Mouse (Mus musculus) macrophage (primary cell): Measurements from ENCODE around the gene Oma1. TPM values are rescaled to one million over a fixed set of nuclear protein-coding genes. Genes with fewer than 3 reads are reported as not detected.

Source experiments
- H3K27ac ChIP-seq: fragments of 350-480 bp; formaldehyde crosslinking; 2 replicates; pipeline ENCODE4 v1.9.0; 2021
- H3K36me3 ChIP-seq: fragments of 350-480 bp; formaldehyde crosslinking; 2 replicates; pipeline ENCODE4 v1.9.0; 2021; ENCODE audit errors: inconsistent target
- H3K4me3 ChIP-seq: fragments of 350-480 bp; formaldehyde crosslinking; 2 replicates; pipeline ENCODE4 v1.9.0; 2021; ENCODE audit errors: inconsistent target
- H3K79me2 ChIP-seq: fragments of 350-480 bp; formaldehyde crosslinking; 2 replicates; pipeline ENCODE4 v1.9.0; 2021; ENCODE audit errors: inconsistent target
- WGBS: methylation state at CpG from one replicate; pipeline ENCODE4 v1.1.7; 2026; ENCODE audit warnings: inconsistent platforms; ENCODE audit not compliant: missing documents; 5-methylcytosine and 5-hydroxymethylcytosine counted together
- polyA plus RNA-seq: library from polyadenylated mRNA; stranded (reverse); fragments of 250-400 nt; gene quantifications from 3 replicates; pipeline ENCODE4 v1.2.4, GENCODE M21; 2018; ENCODE audit warnings: inconsistent platforms

Gene Oma1
- polyA plus RNA-seq, 1 experiment from 2014 or later: 19.0 TPM

- WGBS: 84% methylated on average over 2 of the region's 3 CpGs
- H3K79me2 ChIP-seq: no peaks in the 10 kb centered on the region
- H3K27ac ChIP-seq: no peak overlapping the region
- no peaks in the 10 kb centered on the region for H3K36me3 ChIP-seq
- H3K4me3 ChIP-seq: no peak overlapping the region
Observed at GRCm38 (mm10) chr4:103389583-103389982, 76.0 kb downstream of the Oma1 start.

DNA sequence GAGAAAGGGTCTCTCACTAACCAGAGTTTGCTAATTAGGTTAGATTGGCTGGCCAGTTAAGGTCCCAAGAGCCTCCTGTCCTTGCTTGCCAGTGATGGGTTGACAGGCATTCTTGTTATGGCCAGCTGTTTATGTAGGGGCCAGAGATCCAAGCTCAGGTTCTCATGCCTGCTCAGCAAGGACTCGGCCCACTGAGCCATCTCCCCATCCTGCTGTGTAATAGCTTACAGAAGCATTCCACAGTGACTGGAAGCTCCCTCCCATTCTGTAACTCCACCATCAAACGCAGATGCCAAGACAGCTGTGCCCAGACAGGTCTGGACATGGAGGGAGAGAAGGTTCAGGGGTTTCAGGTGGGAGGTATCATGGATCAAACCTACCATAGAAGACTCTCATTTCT is 76.9 kb downstream of the Oma1 start:
- no peaks in the 10 kb centered on the region for H3K79me2 ChIP-seq
- WGBS: 96% methylated on average over 2 of the region's 2 CpGs
- no peaks in the 10 kb centered on the region for H3K36me3 ChIP-seq
- no peak overlapping the region for H3K4me3 ChIP-seq
- H3K27ac ChIP-seq: no peak overlapping the region

DNA sequence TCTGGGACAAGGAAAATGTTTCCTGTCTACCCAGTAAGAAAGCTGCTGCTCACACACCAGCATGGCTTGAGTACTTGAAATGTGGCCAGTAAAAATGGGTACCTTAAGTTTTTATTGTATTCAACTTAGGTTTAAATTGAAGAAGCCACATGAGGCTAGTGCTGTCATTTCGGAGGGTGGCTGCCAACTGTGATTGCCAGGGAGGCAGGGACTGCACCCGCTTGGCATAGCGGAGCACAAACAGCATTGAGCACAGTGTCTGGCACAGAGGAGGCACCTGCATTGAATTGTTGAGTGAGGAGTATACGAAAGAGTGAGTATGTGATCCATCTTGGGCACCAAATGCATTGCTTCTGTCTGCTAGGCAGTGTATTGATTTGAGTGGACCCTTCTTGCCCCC is 81.5 kb downstream of the Oma1 start:
- 93% methylated on average over 4 of the region's 4 CpGs for WGBS
- Histone ChIP-seq H3K27ac (no peak overlapping the region), H3K36me3 (no peaks in the 10 kb centered on the region), H3K79me2 (no peaks in the 10 kb centered on the region), H3K4me3 (no peak overlapping the region)

DNA sequence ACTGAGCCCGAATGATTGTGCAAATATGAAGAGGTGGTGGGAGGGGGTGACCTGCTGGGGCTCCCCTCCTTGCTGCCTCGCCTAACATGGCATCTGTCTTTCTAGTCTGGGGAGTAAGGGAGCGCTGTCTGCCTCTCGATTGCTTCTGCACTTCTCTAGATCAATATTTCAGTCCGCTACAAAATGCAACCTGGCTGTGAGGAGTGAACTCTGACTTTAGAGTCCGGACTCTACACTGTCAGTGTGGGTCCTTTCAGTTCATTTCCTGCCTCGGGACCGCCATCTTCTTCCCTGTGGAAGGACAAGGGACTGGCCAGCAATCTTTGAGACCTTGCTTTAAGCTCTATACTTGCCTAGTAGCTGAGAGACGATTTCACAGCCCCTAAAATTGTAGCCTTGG is 82.3 kb downstream of the Oma1 start:
- 93% methylated on average over 9 of the region's 9 CpGs for WGBS
- H3K27ac ChIP-seq: no peak overlapping the region
- H3K4me3 ChIP-seq: no peak overlapping the region
- H3K79me2 ChIP-seq: no peaks in the 10 kb centered on the region
- H3K36me3 ChIP-seq: no peaks in the 10 kb centered on the region

GRCm38 (mm10) chr4:103396876-103397275 is 83.3 kb downstream of the Oma1 start:
- WGBS: 98% methylated on average over 4 of the region's 4 CpGs
- Histone ChIP-seq H3K27ac (no peak overlapping the region), H3K79me2 (no peaks in the 10 kb centered on the region), H3K4me3 (no peak overlapping the region), H3K36me3 (no peaks in the 10 kb centered on the region)

GRCm38 (mm10) chr4:103402581-103402980 is 89.0 kb downstream of the Oma1 start:
- Histone ChIP-seq H3K36me3 (no peaks in the 10 kb centered on the region), H3K27ac (no peak overlapping the region), H3K79me2 (no peaks in the 10 kb centered on the region), H3K4me3 (no peak overlapping the region)
- WGBS: 88% methylated on average over 4 of the region's 4 CpGs

DNA sequence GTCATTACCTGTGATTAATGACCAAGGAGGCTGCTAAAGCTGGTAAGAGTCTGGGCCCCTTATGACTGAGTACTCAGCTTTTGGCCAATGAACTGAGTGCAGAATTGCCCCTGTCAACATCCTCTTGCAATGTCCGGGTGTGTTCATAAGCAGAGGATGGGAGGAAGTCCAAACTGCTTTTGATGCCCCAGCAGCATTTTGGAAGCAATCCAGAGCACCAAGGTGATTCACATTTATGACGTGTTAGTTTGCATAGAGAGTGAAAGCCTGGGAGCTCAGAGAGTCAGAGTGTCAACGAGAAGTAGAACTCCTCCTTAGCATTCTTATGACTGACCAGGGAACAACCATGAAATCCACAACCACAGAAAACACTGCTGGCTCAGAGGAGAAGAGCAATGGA is 91.7 kb downstream of the Oma1 start:
- Histone ChIP-seq H3K36me3 (no peaks in the 10 kb centered on the region), H3K79me2 (no peaks in the 10 kb centered on the region), H3K4me3 (no peak overlapping the region), H3K27ac (no peak overlapping the region)
- 67% methylated on average over 3 of the region's 3 CpGs for WGBS

GRCm38 (mm10) chr4:103410217-103410799 is 96.7 kb downstream of the Oma1 start:
- Histone ChIP-seq H3K4me3 (no peak overlapping the region), H3K79me2 (no peaks in the 10 kb centered on the region), H3K27ac (no peak overlapping the region), H3K36me3 (no peaks in the 10 kb centered on the region)
- 46% methylated on average over 4 of the region's 4 CpGs for WGBS

Other genes with a start within 250 kb of the Oma1 start
- 21.6 to 42.7 TPM (median 27.8 TPM) in 3 replicates for gene Mier1, start 199.4 kb upstream of the Oma1 start, polyA plus RNA-seq
- gene Wdr78, start 199.3 kb upstream of the Oma1 start, polyA plus RNA-seq: 0.31 to 0.56 TPM (median 0.40 TPM) in 3 replicates
- 4.3 to 8.3 TPM (median 5.8 TPM) in 3 replicates for gene Slc35d1, start 98.6 kb upstream of the Oma1 start, polyA plus RNA-seq
- not detected in 3 replicates for gene 4921539E11Rik, start 22.9 kb upstream of the Oma1 start, polyA plus RNA-seq